Mouse (Mus musculus) activated CD4-positive, CD25-positive, alpha-beta regulatory T cell, adult 4 months (primary cell): ENCODE measurements around the gene Tmbim4. TPM values are rescaled to one million over a fixed set of nuclear protein-coding genes. Genes with fewer than 3 reads are reported as not detected.

Source experiments
- ATAC-seq: one replicate; pipeline ENCODE4 v1.8.0; 2017
- polyA plus RNA-seq, 2 experiments: library from polyadenylated mRNA; unstranded; fragments of 100-300 nt; shearing (Covaris generic); gene quantifications; one replicate each; pipeline ENCODE4 v1.2.1; 2017

Gene Tmbim4
- polyA plus RNA-seq, 2 experiments from 2014 or later = 120 to 133 TPM

GRCm38 (mm10) chr10:120246994-120247750 lies 45.8 kb downstream of the Tmbim4 start:
- peak; percentile 99 for ATAC-seq

- no peak for ATAC-seq
Observed at GRCm38 (mm10) chr10:120250911-120251683, 49.7 kb downstream of the Tmbim4 start.

- ATAC-seq = no peak
Observed at GRCm38 (mm10) chr10:120251791-120252190, 50.4 kb downstream of the Tmbim4 start.

- ATAC-seq = no peak
Observed at GRCm38 (mm10) chr10:120252800-120253199, 51.4 kb downstream of the Tmbim4 start.

DNA sequence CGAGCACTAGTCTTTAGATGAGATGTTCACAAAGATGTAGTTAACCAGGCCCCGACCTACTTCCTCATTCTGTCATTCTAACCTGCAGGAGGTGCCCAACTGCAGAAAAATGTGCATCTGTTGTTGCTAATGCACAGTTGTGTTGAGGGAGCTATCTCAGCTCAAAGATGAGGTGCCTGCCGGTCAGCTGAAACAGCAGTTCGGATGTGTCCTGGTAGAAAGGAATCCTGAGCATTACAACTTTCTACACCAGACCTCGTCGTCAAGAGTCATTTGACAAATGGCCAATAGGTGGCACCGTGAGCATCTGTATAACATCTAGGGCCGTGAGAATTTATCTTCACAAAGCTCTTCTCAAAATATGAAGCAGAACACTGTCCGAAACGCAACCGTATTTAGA lies 55.8 kb downstream of the Tmbim4 start:
- ATAC-seq = peak; percentile 63

GRCm38 (mm10) chr10:120267790-120268189 lies 66.4 kb downstream of the Tmbim4 start:
- no peak for ATAC-seq

DNA sequence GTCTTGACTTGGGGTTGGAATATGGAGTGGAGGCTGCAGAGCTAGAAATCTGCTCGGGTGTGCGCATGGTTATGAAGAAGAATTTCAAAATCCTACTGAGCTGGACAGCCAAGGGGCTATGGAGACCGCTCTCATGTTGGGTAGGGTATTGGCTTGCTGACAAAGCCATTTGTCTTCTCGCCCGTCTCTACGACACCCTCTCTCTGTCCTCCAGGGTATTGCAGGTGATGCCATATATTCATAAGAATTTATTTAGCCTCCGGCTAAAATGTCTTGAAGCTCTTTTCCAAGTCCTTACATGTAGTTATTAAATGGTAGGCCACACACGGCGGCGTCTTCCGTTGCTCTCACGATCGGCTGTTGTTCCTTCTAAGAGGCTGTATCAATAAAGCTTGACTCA lies 68.6 kb downstream of the Tmbim4 start:
- ATAC-seq = no peak

GRCm38 (mm10) chr10:120270777-120271176 lies 69.4 kb downstream of the Tmbim4 start:
- ATAC-seq = peak; percentile 85

DNA sequence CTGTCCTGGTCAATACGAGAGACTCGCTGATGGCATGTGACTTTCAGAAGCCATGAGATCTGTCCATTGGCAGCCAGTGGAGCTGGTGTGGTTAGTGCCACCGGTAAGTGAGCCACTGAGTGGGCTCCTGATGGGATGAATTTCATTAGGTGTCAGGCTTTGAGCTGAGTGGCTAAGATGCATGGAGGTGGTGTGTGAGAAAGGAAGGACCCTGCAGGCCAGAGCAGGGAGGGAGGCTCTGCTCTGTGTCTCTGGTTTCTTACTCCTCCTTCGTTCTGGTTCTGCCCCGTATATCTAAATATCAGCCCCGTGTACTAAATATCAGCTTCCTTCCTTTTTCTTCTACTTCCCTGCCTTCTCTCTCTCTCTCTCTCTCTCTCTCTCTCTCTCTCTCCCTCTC lies 69.9 kb downstream of the Tmbim4 start:
- no peak for ATAC-seq

DNA sequence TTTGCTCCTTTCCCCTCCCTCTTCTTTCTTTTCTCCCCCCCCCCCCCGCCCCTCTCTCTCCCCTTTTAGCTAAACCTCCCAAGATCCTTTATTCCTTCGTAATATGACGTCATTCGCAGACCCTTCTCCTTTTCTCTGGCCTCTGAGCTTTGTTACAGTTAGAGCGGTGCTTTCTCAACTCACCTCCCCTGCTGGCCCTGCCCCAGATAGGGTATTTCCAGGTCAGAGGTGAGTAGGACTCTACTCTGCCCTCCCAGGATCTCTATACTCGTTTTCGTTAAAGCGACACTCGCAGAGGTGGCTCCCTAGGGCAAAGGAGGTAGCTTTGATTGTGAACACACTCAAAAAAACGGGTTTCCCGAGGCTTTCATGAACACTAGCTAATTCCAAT lies 70.5 kb downstream of the Tmbim4 start:
- no peak for ATAC-seq

DNA sequence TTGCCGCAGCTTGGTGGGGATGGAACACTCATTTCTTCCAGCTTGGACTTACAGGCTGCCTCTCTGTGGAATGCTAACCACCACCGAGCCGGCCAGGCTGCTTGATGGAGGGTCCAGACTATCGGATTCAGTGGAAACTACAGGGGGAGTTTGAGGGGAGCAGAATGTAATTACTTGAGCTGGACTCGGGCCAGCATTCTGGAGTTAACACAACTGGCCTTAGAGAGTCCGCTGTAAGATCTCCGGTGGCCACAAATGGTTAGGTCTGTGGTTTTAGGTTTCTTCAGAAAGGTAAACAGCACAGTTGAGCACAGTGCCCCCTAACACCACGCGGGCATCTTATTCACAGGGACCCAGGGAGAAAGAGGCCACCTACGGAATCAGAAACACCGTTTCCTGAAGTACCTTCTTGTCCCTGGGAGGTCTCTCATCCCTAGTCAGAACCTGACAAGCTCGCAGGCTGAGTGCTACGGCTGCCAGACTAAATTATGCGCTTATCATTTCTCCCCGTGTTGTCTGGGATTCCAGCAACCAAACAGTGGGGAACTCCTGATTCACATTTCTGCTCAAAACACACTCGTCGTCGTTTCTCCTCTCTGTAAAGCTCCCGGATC lies 71.0 kb downstream of the Tmbim4 start:
- no peak for ATAC-seq

DNA sequence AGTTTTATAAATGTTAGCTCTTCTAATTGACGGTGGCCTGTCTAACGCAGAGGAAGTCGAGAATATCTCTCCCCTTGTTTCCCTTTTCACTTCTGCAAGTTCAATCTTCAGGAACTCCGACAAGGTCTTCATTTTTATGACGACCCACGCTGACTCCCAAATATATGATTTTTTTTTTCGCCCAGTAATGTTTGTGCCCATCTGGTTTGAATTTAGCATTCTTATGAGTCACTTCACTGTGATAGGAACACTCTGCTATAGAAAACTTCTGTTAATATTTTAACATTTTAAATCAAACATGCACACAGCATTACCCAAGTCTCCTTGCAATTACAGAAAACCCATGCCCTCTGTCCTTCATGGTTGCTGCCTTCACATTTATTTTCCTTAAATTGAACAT lies 71.9 kb downstream of the Tmbim4 start:
- ATAC-seq = no peak

Other genes starting within 250 kb of the Tmbim4 start
- gene Helb, start 88.6 kb upstream of the Tmbim4 start, polyA plus RNA-seq = 1 to 10 TPM; 9.3 to 9.4 TPM
- gene Irak3, start 540 bp downstream of the Tmbim4 start, polyA plus RNA-seq = 1 to 10 TPM in 1 of 2 experiments, under 1 TPM in 1; 0.69 to 1.4 TPM
- gene Llph, start 25.5 kb downstream of the Tmbim4 start, polyA plus RNA-seq = 10 to 100 TPM; 68.6 to 93.6 TPM